Mouse (Mus musculus) central nervous system, embryonic 14 days (tissue): ENCODE data around the gene Nr1d1. TPM values are rescaled to one million over a fixed set of nuclear protein-coding genes. Genes with fewer than 3 reads are reported as not detected.

Experiments used
- polyA plus RNA-seq: library from polyadenylated mRNA; depleted of rRNA; stranded (reverse); fragments of >200 nt; gene quantifications from 2 replicates; pipeline ENCODE4 v1.2.3, GENCODE M21; 2012; rRNA removed

Nr1d1 gene
- polyA plus RNA-seq: 2.9 and 3.1 TPM in 2 replicates

GRCm38 (mm10) chr11:98774582-98775347, at the start of gene Nr1d1:
Gene Nr1d1 (minus strand): TSS chr11:98775333.

GRCm38 (mm10) chr11:98804605-98805004, 29.5 kb upstream of the Nr1d1 start, which contains the start of gene Casc3:
Gene Casc3 (plus strand): TSS chr11:98804905.

GRCm38 (mm10) chr11:98795015-98795713, 20.0 kb upstream of the Nr1d1 start, which contains the start of gene Msl1:
Gene Msl1 (plus strand): TSS chr11:98795516.

GRCm38 (mm10) chr11:98740393-98741050, 34.6 kb downstream of the Nr1d1 start, which contains the start of gene Thra:
Gene Thra (plus strand): TSS chr11:98740638.

GRCm38 (mm10) chr11:98729119-98729588, 46.0 kb downstream of the Nr1d1 start, which contains the start of gene Med24:
Gene Med24 (minus strand): TSS chr11:98729435.

Other genes with a start within 250 kb of the Nr1d1 start
- 0.30 TPM in 1 of 2 replicates, not detected in the other for gene Ikzf3, start 229.3 kb downstream of the Nr1d1 start, polyA plus RNA-seq
- 0.10 and 0.19 TPM in 2 replicates for gene Zpbp2, start 224.2 kb downstream of the Nr1d1 start, polyA plus RNA-seq
- 86.2 and 88.2 TPM in 2 replicates for gene Ormdl3, start 188.0 kb downstream of the Nr1d1 start, polyA plus RNA-seq
- not detected in 2 replicates for gene Lrrc3c, start 177.0 kb downstream of the Nr1d1 start, polyA plus RNA-seq
- 0.29 and 0.43 TPM in 2 replicates for gene Gm12355, start 149.7 kb downstream of the Nr1d1 start, polyA plus RNA-seq
- not detected in 2 replicates for gene Gsdma3, start 149.0 kb downstream of the Nr1d1 start, polyA plus RNA-seq
- gene Gsdma2, start 128.6 kb downstream of the Nr1d1 start, polyA plus RNA-seq: 0.04 TPM in 1 of 2 replicates, not detected in the other
- not detected in 2 replicates for gene Gsdma, start 111.0 kb downstream of the Nr1d1 start, polyA plus RNA-seq
- gene Psmd3, start 92.8 kb downstream of the Nr1d1 start, polyA plus RNA-seq: 191 and 196 TPM in 2 replicates
- gene Csf3, start 74.1 kb downstream of the Nr1d1 start, polyA plus RNA-seq: 0.08 TPM in 1 of 2 replicates, not detected in the other
- 140 and 153 TPM in 2 replicates for gene Med24, start 45.9 kb downstream of the Nr1d1 start, polyA plus RNA-seq
- gene Thra, start 34.7 kb downstream of the Nr1d1 start, polyA plus RNA-seq: 555 and 616 TPM in 2 replicates
- 108 and 118 TPM in 2 replicates for gene Msl1, start 20.2 kb upstream of the Nr1d1 start, polyA plus RNA-seq
- gene Casc3, start 29.6 kb upstream of the Nr1d1 start, polyA plus RNA-seq: 74.2 and 75.0 TPM in 2 replicates
- gene Rapgefl1, start 61.5 kb upstream of the Nr1d1 start, polyA plus RNA-seq: 19.3 and 26.6 TPM in 2 replicates
- 11.4 and 11.6 TPM in 2 replicates for gene Wipf2, start 88.3 kb upstream of the Nr1d1 start, polyA plus RNA-seq
- 7.7 and 8.2 TPM in 2 replicates for gene Cdc6, start 132.5 kb upstream of the Nr1d1 start, polyA plus RNA-seq
- 10.6 and 16.7 TPM in 2 replicates for gene Rara, start 152.5 kb upstream of the Nr1d1 start, polyA plus RNA-seq
- 1.5 and 2.3 TPM in 2 replicates for gene Gjd3, start 207.7 kb upstream of the Nr1d1 start, polyA plus RNA-seq
- gene Top2a, start 248.9 kb upstream of the Nr1d1 start, polyA plus RNA-seq: 78.7 and 104 TPM in 2 replicates